In genomic region chr12:7932405-7932920, GRCm38 (mm10) we compare ENCODE assay signal across 21 mouse cellular contexts. TPM values are rescaled to one million over a fixed set of nuclear protein-coding genes. Genes with fewer than 3 reads are reported as not detected.
"Had no signal": no experiment of that assay in that cellular context is flagged by ENCODE, and none has a peak within 500 bp of the region (broad histone marks: within the 10 kb centered on the region; RNA-seq: fewer than 3 reads in every experiment).

No protein-coding gene starts in this region.

- H3K27me3 ChIP-seq: limb, embryonic 13.5 days; liver, embryonic 12.5 days; liver, embryonic 15.5 days; neural tube, embryonic 12.5 days; neural tube, embryonic 15.5 days had no signal

- H3K9me3 ChIP-seq: limb, embryonic 10.5 days; liver, embryonic 12.5 days; liver, embryonic 15.5 days; neural tube, embryonic 12.5 days; neural tube, embryonic 15.5 days had no signal

- H3K9ac ChIP-seq: limb, embryonic 13.5 days; liver, embryonic 12.5 days; liver, embryonic 15.5 days; neural tube, embryonic 12.5 days; neural tube, embryonic 15.5 days had no signal

- H3K4me3 ChIP-seq: limb, embryonic 10.5 days; limb, embryonic 13.5 days; liver, embryonic 12.5 days; liver, embryonic 15.5 days; neural tube, embryonic 12.5 days; neural tube, embryonic 15.5 days had no signal

- H3K27ac ChIP-seq: limb, embryonic 10.5 days; limb, embryonic 13.5 days; liver, embryonic 12.5 days; liver, embryonic 15.5 days; neural tube, embryonic 12.5 days; neural tube, embryonic 15.5 days; stomach, postnatal 0 days had no signal

- ATAC-seq: liver, embryonic 12.5 days had no signal

- DNase-seq: kidney, adult 8-10 months; kidney, postnatal 14 days; kidney, postnatal 4 days; liver; lung, adult 18-20 months; lung, postnatal 14 days; lung, postnatal 4 days; midbrain, embryonic 14.5 days; right cerebral cortex, adult 18-20 months; right cerebral cortex, postnatal 14 days; right cerebral cortex, postnatal 4 days; thymus, postnatal 25 days had no signal

- H3K36me3 ChIP-seq: limb, embryonic 10.5 days; limb, embryonic 13.5 days; liver, embryonic 12.5 days; liver, embryonic 15.5 days; neural tube, embryonic 12.5 days; neural tube, embryonic 15.5 days had no signal

- H3K4me2 ChIP-seq: limb, embryonic 13.5 days; liver, embryonic 12.5 days; liver, embryonic 15.5 days; midbrain, embryonic 11.5 days; neural tube, embryonic 12.5 days; neural tube, embryonic 15.5 days had no signal

- H3K4me1 ChIP-seq: limb, embryonic 10.5 days; limb, embryonic 13.5 days; liver, embryonic 12.5 days; liver, embryonic 15.5 days; neural tube, embryonic 12.5 days; neural tube, embryonic 15.5 days had no signal

RNA-seq across cellular contexts. Expression of gene Apob, which starts 45.0 kb away (rescaled TPM):
- polyA plus RNA-seq: midbrain, embryonic 14.5 days; midbrain, postnatal 0 days had no signal
